Comparison of ENCODE assay signal across 18 mouse cellular contexts in genomic region chr12:13127407-13127806, GRCm38 (mm10).
"Had no signal": no experiment of that assay in that cellular context is flagged by ENCODE, and none has a peak within 500 bp of the region (broad histone marks: within the 10 kb centered on the region; RNA-seq: fewer than 3 reads in every experiment).

No protein-coding gene starts in this region.

- H3K36me3 ChIP-seq: kidney, embryonic 15.5 days; liver, embryonic 12.5 days; liver, embryonic 15.5 days; lung, embryonic 15.5 days; midbrain, embryonic 10.5 days had no signal

- H3K9ac ChIP-seq: kidney, embryonic 15.5 days; liver, embryonic 12.5 days; liver, embryonic 15.5 days; lung, embryonic 15.5 days had no signal

- ATAC-seq: liver, embryonic 12.5 days had no signal

- H3K27ac ChIP-seq: kidney, embryonic 15.5 days; left cerebral cortex, adult 2 months; liver, embryonic 12.5 days; liver, embryonic 15.5 days; lung, embryonic 15.5 days; midbrain, embryonic 10.5 days had no signal

- H3K4me2 ChIP-seq: kidney, embryonic 15.5 days; liver, embryonic 12.5 days; liver, embryonic 15.5 days; lung, embryonic 15.5 days had no signal

- DNase-seq: kidney, adult 11 months; kidney, adult 8-10 months; kidney, postnatal 10 days; kidney, postnatal 36 days; layer of hippocampus, postnatal 36 days; lung, adult 18-20 months; lung, postnatal 10 days; lung, postnatal 36 days; thymus, adult 18-20 months; thymus, postnatal 14 days; thymus, postnatal 4 days had no signal

- H3K4me3 ChIP-seq: kidney, embryonic 15.5 days; left cerebral cortex, adult 2 months; liver, embryonic 12.5 days; liver, embryonic 15.5 days; lung, embryonic 15.5 days; megakaryocyte, embryonic 14.5 days; midbrain, embryonic 10.5 days had no signal

- H3K9me3 ChIP-seq: kidney, embryonic 15.5 days; liver, embryonic 12.5 days; liver, embryonic 15.5 days; lung, embryonic 15.5 days; megakaryocyte, embryonic 14.5 days; midbrain, embryonic 10.5 days had no signal

- H3K4me1 ChIP-seq: liver, embryonic 12.5 days; liver, embryonic 15.5 days; megakaryocyte, embryonic 14.5 days had no signal

- H3K27me3 ChIP-seq: kidney, embryonic 15.5 days; liver, embryonic 15.5 days; lung, embryonic 15.5 days had no signal
